Comparison of ENCODE assay signal across 17 mouse cellular contexts in the genomic region with DNA sequence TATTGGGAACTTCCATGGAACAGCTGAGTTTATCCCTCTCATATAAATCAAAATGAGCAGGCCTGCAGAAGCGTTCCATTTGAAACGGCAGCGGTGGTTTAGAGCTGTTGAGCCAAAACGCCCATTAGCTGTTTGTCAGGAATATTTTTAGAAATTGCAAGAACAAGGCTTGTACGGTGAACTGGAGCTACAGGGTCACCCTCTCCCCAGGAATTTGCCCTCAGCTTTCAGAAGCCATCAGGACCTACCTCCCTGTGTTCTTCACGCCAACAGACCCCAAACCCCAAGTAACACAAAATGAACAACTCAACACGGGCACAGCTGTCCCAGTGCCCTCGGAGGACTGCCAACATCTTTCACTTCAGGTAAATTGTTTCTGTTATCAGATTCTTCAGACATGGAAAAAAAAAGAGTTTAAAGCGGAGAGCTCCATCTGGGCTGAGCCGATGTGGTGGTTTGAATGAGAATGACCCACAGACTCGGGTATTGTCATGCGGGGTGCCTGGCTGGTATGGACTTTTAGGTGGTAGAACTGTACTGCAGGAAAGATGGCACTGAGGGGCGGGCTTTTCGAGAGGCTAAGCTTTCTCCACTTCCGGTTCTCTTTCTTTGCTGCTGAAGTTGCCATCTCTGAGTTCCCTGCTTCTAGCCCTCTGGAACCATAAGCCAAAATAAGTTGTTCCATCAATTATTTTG.
DNase-seq lines count a peak whose midpoint lies in the region; ATAC-seq and TF ChIP-seq lines count a peak whose summit lies in the region.
"Had no signal": no experiment of that assay in that cellular context is flagged by ENCODE, and none has a peak within 500 bp of the region (broad histone marks: within the 10 kb centered on the region; RNA-seq: fewer than 3 reads in every experiment).

No protein-coding gene starts in this region.

- no peak overlapping the region for H3K4me2 ChIP-seq in lung, embryonic 14.5 days
- no peak overlapping the region; the same call in 1 of the 2 replicates for H3K4me2 ChIP-seq in limb, embryonic 12.5 days
- H3K4me2 ChIP-seq: embryonic facial prominence, embryonic 13.5 days; forebrain, embryonic 12.5 days; liver, embryonic 11.5 days; midbrain, embryonic 12.5 days had no signal

- no peaks in the 10 kb centered on the region for H3K9me3 ChIP-seq in heart, embryonic 10.5 days
- H3K9me3 ChIP-seq in lung, embryonic 14.5 days (ENCODE audit: low read depth, low read length): no peaks in the 10 kb centered on the region
- peaks cover 7% of the 10 kb centered on the region; the same call in 1 of the 2 replicates for H3K9me3 ChIP-seq in limb, embryonic 12.5 days
- H3K9me3 ChIP-seq: embryonic facial prominence, embryonic 13.5 days; forebrain, embryonic 12.5 days; hindbrain, embryonic 10.5 days had no signal

- H3K4me1 ChIP-seq in heart, embryonic 10.5 days: peaks cover 12% of the 10 kb centered on the region; the same call in 1 of the 2 replicates
- no peaks in the 10 kb centered on the region for H3K4me1 ChIP-seq in lung, embryonic 14.5 days (ENCODE audit: insufficient read depth)
- peaks cover 41% of the 10 kb centered on the region for H3K4me1 ChIP-seq in limb, embryonic 12.5 days (replicated peaks)
- H3K4me1 ChIP-seq: midbrain, embryonic 12.5 days had no signal

- H3K27me3 ChIP-seq in heart, embryonic 10.5 days (ENCODE audit: insufficient read depth, poor library complexity, severe bottlenecking): no peaks in the 10 kb centered on the region
- H3K27me3 ChIP-seq in lung, embryonic 14.5 days (ENCODE audit: insufficient read depth, low read length): no peaks in the 10 kb centered on the region
- no peaks in the 10 kb centered on the region for H3K27me3 ChIP-seq in limb, embryonic 12.5 days
- H3K27me3 ChIP-seq: embryonic facial prominence, embryonic 13.5 days; forebrain, embryonic 12.5 days; midbrain, embryonic 12.5 days had no signal

- no peak for ATAC-seq in lung, embryonic 14.5 days (ENCODE audit: insufficient read depth)
- no peak for ATAC-seq in limb, embryonic 12.5 days (ENCODE audit: insufficient number of reproducible peaks, insufficient read depth, low FRiP score, low TSS enrichment, low read depth)
- ATAC-seq: lung, postnatal 0 days had no signal

- WGBS in heart, embryonic 10.5 days: 75% methylated on average over 15 of the region's 15 CpGs
- 64% methylated on average over 15 of the region's 15 CpGs for WGBS in lung, embryonic 14.5 days
- WGBS in limb, embryonic 12.5 days: 63% methylated on average over 15 of the region's 15 CpGs

- H3K9ac ChIP-seq in lung, embryonic 14.5 days: no peak overlapping the region
- H3K9ac ChIP-seq in limb, embryonic 12.5 days (replicated peaks): no peak overlapping the region
- H3K9ac ChIP-seq: embryonic facial prominence, embryonic 13.5 days; forebrain, embryonic 12.5 days; midbrain, embryonic 12.5 days had no signal

- no peak for TF ChIP-seq CTCF in lung, embryonic 14.5 days (IDR thresholded peaks at IDR 0.05; ENCODE audit: low read depth)

- no peak overlapping the region for H3K4me3 ChIP-seq in heart, embryonic 10.5 days
- H3K4me3 ChIP-seq in lung, embryonic 14.5 days (ENCODE audit: low read depth, low read length): no peak overlapping the region
- H3K4me3 ChIP-seq in limb, embryonic 12.5 days (replicated peaks): no peak overlapping the region
- H3K4me3 ChIP-seq: embryonic facial prominence, embryonic 13.5 days; forebrain, embryonic 12.5 days; hindbrain, embryonic 10.5 days; midbrain, embryonic 12.5 days had no signal

- DNase-seq in heart, embryonic 10.5 days (ENCODE audit: low spot score): no peak
- no peak for DNase-seq in heart, postnatal 4 days
- peak; percentile 30 for DNase-seq in lung, embryonic 14.5 days
- DNase-seq in lung, postnatal 36 days: no peak
- DNase-seq in cerebellum, postnatal 36 days: no peak
- no peak for DNase-seq in embryo, embryonic 10.5 days (ENCODE audit: low spot score)
- no peak for DNase-seq in lung, postnatal 4 days
- DNase-seq: B cell, adult 2 months; cerebellum, adult 9-11 months; thymus, adult 2 months had no signal

- H3K36me3 ChIP-seq in heart, embryonic 10.5 days: 0 out of 2 replicates have a peak, but pooled peaks cover 6% of the 10 kb centered on the region
- H3K36me3 ChIP-seq in lung, embryonic 14.5 days (ENCODE audit: insufficient read depth): no peaks in the 10 kb centered on the region
- no peaks in the 10 kb centered on the region for H3K36me3 ChIP-seq in limb, embryonic 12.5 days
- H3K36me3 ChIP-seq: forebrain, embryonic 12.5 days; hindbrain, embryonic 10.5 days; midbrain, embryonic 12.5 days had no signal

- peak overlapping the region; percentile 30 for H3K27ac ChIP-seq in heart, embryonic 10.5 days
- no peak overlapping the region for H3K27ac ChIP-seq in lung, embryonic 14.5 days (ENCODE audit: low read depth)
- H3K27ac ChIP-seq in limb, embryonic 12.5 days: 0 out of 2 replicates have a peak overlapping the region, but pooled peaks have one; percentile 50
- H3K27ac ChIP-seq: embryonic facial prominence, embryonic 13.5 days; forebrain, embryonic 12.5 days; hindbrain, embryonic 10.5 days; midbrain, embryonic 12.5 days had no signal
